Mouse (Mus musculus) kidney, postnatal 14 days (tissue): ENCODE measurements at regions not wholly inside any gene's neighbourhood (a gene's known extent, or its start where the extent isn't known, plus 50 kb on each side); places are given as distances from the start of the nearest gene placed in this dataset.
"Not testable (repeated sequence)": the region's sequence is repeated elsewhere in the genome, so short reads cannot be mapped to it uniquely, and the experiment has no call there.

Experiments
- DNase-seq: peaks from one replicate; pipeline ENCODE4 v3.0.0; 2022; ENCODE audit warnings: mixed read lengths

DNA sequence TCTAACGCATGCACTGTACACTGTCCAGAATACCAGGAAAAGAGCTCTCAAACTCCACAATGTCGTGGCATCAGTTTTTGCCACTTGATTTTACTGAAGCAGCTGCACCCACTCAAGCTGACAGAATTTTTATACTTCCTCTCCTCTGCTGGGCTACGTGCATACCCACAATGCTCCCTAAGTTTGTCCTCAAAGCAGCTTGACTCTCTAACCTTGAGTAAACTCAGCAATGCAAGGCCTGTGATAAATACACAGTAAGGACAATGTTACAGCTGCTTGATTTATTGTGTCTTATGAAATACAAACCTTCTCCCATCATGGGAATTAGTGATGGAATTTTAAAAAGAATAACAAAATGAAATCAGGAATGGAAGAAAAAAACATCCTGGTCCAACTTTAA lies 129.7 kb downstream of the Trmt11 start:
- DNase-seq = peak; percentile 42

DNA sequence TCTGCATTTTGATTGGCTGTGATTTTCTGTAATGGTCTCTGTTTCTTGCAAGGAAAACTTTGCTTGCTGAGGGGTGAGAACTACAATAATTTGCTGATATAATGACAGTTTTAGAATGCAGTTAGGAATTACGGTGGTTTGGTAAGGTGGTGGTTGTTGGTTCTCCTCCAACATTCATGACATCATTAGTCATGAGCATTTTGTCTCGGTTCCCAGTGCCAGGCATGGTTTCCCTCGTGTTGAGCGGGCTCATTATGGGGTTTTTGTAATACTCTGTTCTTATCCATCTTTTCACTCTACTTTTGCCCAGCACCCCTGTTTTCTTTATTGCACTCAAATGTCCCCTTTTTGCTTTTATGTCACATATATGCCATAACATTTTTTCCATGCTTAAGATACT lies 149.9 kb downstream of the Trmt11 start:
- DNase-seq = no peak

GRCm38 (mm10) chr10:30447057-30447456 lies 153.5 kb downstream of the Trmt11 start:
- no peak for DNase-seq

DNA sequence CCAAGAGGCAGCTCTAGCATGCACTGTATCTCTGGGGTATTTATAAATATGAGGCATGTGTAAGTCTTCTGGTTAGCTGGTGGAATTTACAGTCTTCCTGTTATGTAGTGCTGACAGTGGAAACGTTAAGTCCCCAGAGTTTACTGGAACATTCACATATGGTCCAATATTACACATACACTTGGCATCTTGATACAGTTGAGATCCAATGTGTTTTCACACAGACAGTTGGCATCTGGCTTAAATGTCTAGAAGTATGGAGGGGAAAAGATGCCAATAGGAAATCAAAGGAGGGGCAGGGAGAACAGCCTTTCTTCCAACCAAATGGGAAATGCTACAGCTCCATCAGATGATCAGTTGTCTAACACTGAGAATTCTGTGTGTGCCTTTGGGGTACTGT lies 154.0 kb downstream of the Trmt11 start:
- no peak for DNase-seq

- DNase-seq = no peak
These were observed 160.7 kb downstream of the Trmt11 start for GRCm38 (mm10) chr10:30439802-30440201.

- no peak for DNase-seq
These were observed 174.1 kb downstream of the Trmt11 start for GRCm38 (mm10) chr10:30426420-30426923.

- peak; percentile 39 for DNase-seq
These were observed 181.0 kb downstream of the Trmt11 start for GRCm38 (mm10) chr10:30419391-30420043.

- no peak for DNase-seq
These were observed 184.2 kb downstream of the Trmt11 start for GRCm38 (mm10) chr10:30416314-30416713.

DNA sequence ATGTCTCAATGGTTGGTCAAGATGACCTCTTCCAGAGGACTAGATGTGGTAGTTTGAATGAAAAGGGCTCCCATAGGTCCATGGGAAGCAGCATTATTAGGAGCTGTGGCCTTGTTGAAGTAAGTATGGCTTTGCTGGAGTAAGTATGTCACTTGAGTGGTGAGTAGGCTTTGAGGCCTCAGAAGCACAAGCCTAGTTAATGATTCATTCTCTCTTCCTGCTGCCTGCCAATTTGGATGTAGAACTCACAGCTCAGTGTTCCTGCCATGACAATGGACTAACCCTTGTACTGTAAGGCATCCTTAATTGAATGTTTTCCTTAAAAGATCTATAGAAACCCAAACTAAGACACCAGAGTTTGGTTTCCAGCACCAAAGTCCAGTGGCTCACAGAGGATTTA lies 188.8 kb downstream of the Trmt11 start:
- peak; percentile 29 for DNase-seq

- DNase-seq = no peak
These were observed 194.7 kb downstream of the Trmt11 start for GRCm38 (mm10) chr10:30405669-30406393.

DNA sequence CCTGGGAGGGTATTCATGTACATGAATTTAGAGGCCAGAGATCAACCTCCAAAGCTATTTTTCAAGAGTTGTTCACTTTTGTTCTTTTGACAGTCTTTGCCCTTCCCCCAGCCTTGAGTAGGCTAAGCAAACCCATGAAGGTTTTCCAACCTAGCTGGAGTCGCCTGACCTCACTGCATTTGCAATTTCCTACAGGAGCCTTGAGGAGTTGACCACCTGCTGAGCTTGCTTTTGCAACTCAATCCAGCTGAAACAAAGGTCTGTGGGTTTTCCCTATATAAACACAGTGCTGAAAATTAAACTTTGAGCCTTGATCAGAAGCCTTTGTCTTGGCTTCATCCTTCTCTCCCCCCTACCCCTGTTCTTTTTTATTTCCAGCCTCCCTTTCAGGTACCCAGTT lies 170.2 kb upstream of the Cenpw start:
- DNase-seq = no peak

GRCm38 (mm10) chr10:30360811-30361210 lies 160.5 kb upstream of the Cenpw start:
- DNase-seq = not testable (repeated sequence)

GRCm38 (mm10) chr10:30359051-30359450 lies 158.7 kb upstream of the Cenpw start:
- peak; percentile 3 for DNase-seq

DNA sequence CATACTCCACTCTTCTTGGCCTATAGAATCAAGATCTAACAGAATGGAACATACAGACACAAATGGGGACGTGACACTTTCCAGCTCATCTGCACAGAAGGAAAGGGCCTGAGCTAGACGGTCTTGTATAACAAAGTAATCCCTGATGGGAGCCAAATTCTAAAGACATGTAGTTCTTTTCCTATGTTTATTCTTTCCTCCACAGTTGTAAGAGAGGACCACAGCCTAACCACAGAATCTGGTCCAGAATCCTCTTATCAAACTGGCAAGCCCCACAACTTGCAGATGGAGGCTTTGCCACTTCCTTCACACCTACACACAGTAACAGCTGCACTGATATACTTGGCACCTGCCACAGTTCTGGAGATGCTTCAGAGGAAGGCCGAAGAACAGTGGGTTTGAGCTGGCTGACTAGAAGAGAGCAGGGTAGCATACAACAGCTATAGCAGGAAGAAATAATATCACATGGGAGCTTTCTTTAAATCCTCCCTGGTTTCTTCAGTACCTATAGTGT lies 142.7 kb upstream of the Cenpw start:
- no peak for DNase-seq

GRCm38 (mm10) chr10:30328334-30329014 lies 128.1 kb upstream of the Cenpw start:
- DNase-seq = no peak

DNA sequence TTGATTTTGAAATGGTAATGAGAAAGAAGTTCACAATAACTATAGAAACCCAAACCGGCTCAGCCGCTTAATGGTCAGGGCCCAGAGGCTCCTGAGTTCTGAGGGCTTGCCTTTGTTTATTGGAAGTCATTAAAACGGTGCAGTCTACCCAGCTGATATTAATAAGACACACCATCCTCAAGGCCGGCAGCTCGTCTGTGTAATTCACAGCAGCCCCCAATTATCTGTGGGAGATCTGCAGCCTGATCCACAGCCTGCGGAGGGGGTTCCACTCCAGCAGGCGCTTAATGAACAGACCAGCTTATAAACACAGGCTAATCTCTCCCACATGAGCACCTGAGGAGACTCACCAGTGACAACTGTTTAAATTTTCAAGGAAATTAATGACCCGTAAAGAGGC lies 127.5 kb upstream of the Cenpw start:
- DNase-seq = no peak

DNA sequence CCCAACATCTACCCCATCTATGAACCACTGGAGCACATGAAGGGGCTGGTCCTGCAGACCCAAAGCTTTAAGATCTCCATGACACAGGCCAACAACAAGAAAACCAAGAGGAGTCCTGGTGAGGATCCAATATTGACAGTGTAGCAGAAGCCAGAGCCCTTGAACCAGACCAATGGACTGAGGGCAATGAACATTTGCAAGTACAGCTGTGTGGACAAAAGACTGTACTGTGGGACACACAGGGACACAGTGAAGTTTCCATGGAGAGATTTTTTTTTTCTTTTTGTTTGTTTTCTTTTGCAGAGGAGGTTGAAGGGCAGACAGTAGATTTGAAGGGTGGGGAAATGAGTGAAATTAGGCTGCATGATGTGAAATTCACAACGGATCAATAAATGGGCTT lies 126.5 kb upstream of the Cenpw start:
- DNase-seq = no peak

GRCm38 (mm10) chr10:30295871-30296270 lies 95.5 kb upstream of the Cenpw start:
- DNase-seq = not testable (repeated sequence)

- DNase-seq = no peak
These were observed 81.3 kb upstream of the Cenpw start for GRCm38 (mm10) chr10:30281666-30282065.

- DNase-seq = peak; percentile 60
These were observed 80.1 kb upstream of the Cenpw start for GRCm38 (mm10) chr10:30280451-30280850.

GRCm38 (mm10) chr10:30279978-30280377 lies 79.6 kb upstream of the Cenpw start:
- no peak for DNase-seq

DNA sequence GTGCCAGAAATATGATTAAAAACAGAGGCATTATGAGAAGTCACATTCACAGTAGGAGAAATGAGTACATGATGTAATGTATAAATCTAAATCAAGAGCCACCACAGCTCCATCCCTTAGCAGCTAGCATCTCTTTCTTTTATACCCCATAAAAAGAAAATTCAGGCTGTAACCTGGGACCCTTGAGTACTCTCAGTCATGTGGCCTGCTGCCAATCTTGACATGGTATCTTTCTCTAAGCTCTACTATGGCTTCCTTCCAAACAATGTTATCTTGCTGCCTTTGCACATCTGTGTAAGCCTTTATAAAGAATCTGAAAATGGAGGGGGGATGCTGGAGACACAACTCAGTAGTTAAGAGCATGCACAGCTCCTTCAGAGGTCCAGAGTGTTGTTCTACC lies 78.6 kb upstream of the Cenpw start:
- DNase-seq = no peak

DNA sequence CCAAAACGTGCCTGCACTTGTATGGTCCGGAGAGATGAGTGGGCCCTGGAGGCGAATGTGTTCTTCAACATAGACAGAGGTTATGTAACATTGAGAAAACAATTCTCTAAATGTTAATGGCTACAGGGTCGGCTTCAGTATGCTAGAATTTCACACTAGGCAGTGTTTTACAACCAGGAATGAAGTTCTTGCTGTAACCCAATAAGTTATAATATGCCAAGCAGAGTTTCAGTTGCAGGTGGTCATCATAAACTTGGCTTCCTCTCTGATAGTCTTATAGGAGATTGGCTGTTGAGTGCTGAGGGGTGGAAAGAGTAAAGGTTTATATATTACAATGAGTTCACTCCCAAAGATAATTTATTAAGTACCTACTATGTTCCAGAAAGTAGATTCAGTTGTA lies 64.8 kb upstream of the Cenpw start:
- DNase-seq = no peak

DNA sequence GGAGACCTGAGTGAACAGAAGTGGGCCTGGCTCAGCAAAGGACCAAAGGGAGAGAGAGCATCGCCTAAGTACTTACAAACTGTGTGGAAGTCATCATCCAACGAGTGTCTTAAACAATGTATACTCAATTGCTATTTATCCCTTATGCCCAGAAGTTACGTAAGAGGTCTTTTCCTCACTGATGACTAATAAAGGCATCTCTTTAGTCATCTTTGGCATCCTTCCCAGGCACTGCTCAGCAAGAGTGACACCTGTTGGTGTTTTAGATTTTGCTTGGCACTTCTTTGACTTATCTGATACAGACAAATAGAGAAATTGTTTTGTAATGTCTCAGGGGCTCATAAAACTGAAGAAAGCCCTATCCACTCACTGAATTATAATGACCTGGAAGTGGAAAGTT lies 59.4 kb upstream of the Cenpw start:
- no peak for DNase-seq
